Mouse (Mus musculus): ENCODE measurements around the gene Rtl1.
A peak's percentile ranks its signal among the peaks of the same experiment; 100 is the strongest.

The Rtl1 gene

GRCm38 (mm10) chr12:109572259-109572658 lies 27.9 kb downstream of the Rtl1 start:
- DNase-seq (ENCODE audit: low spot score) = no peak

GRCm38 (mm10) chr12:109560111-109560695 lies 39.9 kb downstream of the Rtl1 start:
- no peak for DNase-seq (ENCODE audit: low spot score)

GRCm38 (mm10) chr12:109558891-109559487 lies 41.1 kb downstream of the Rtl1 start:
- no peak for DNase-seq (ENCODE audit: low spot score)

DNA sequence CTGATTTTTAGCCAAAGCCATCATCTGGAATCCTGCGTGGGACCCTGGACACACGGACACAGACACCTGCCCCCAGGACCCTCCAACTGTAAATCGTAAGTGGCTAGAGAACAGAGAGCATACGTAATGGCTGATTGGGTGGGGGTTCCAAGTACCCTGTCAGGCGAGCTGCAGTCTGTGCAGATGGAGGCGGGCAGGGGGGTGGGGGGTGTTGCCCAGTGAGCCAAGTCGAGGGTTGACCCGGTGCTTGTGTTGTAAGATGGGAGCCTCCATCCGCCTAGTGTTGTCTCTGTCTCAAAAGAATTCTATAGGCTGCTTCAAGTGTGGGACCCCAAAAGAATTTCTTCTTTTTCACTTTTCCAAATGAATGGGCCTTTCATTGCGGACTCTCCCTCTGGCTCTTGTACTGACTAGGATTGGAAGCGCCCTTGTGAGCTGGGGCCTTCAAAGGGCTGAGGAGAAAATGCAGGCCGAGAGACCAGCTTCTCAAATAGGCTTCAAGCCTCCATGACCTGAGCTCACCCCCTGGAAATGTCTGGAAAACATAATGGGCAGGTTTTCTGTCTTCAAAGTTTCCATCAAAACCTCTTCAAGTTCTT lies 41.8 kb downstream of the Rtl1 start:
- DNase-seq (ENCODE audit: low spot score) = no peak

GRCm38 (mm10) chr12:109555837-109556409 lies 44.2 kb downstream of the Rtl1 start:
- no peak for DNase-seq (ENCODE audit: low spot score)

- DNase-seq (ENCODE audit: low spot score) = no peak
Observed at GRCm38 (mm10) chr12:109553568-109553967, 46.6 kb downstream of the Rtl1 start.

GRCm38 (mm10) chr12:109552754-109553525 lies 47.2 kb downstream of the Rtl1 start:
- DNase-seq (ENCODE audit: low spot score) = no peak

DNA sequence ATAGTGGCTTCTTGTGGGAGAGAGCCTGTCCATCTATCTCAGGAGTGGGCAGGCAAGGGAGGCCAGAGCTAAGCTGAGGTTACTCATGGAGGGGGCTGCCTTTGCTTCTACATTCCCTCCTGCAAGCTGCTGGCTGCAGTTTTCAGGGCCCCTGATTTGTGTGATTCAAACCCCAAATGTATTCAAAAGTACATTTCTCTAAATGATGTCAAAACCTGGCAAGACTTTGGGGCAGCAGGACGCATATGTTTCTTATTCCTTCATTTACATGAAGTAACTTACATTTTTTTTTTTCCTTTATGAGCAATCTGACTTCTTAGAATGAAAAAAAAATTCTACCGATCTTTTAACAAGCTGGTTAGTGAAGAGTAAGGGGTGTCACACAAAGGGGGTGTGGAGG lies 48.4 kb downstream of the Rtl1 start:
- no peak for DNase-seq (ENCODE audit: low spot score)

- DNase-seq (ENCODE audit: low spot score) = no peak
Observed at GRCm38 (mm10) chr12:109547085-109547484, 53.0 kb downstream of the Rtl1 start.

- DNase-seq (ENCODE audit: low spot score) = no peak
Observed at GRCm38 (mm10) chr12:109545875-109546732, 54.0 kb downstream of the Rtl1 start.

- DNase-seq (ENCODE audit: low spot score) = no peak
Observed at GRCm38 (mm10) chr12:109543281-109543923, 56.7 kb downstream of the Rtl1 start.

DNA sequence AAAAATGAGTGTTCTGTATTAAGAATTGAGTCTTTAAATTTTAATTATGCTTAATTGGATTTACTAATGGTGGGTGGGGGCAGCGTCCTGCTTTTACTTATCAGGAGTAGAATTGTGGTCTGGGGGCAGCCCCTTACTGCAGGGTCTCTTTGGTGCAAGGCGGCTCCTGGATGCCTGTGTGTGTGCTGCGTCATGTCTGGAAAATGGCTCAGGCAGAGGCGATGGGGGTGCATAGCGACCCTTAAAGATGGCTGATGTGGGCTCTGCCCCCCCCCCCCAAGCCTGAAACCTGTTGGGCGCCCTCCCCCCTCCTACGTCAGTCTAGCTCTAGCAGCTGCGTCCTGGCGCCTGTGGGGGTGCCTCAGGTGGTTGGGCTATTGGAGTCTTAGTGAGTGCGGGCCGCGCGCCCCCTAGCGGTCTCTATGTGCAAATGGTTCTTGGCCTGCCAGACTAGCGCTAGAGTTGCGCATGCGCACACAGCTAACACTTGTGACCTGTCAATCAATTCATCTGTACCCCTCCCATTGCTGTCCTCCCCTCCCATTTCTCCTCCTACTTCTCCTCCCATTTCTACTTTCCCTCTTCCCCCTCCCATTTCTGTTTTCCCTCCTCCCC lies 57.4 kb downstream of the Rtl1 start:
- peak; percentile 78 for DNase-seq (ENCODE audit: low spot score)

GRCm38 (mm10) chr12:109542011-109542410 lies 58.1 kb downstream of the Rtl1 start:
- no peak for DNase-seq (ENCODE audit: low spot score)

- DNase-seq (ENCODE audit: low spot score) = no peak
Observed at GRCm38 (mm10) chr12:109541540-109541899, 58.6 kb downstream of the Rtl1 start.

GRCm38 (mm10) chr12:109540739-109541539 lies 59.2 kb downstream of the Rtl1 start:
- no peak for DNase-seq (ENCODE audit: low spot score)

DNA sequence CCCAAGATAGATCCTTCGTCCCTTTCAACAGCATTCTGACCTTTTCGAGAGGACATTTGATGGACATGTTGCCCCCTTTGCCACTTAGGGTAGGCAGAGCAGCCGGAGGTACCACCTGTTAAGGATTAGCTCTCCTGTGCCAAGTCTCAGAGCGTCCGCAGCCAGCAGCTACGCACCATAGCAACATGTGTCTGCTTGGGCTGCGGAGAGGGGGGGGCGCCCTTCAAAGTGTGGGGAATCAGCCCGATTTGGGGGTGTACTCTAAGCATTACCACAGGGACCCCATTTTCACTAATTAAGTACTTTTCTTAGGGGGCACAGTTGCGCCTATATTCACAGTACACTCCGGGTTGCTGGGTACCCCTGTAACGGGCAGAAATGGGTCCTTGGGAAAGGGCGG lies 60.2 kb downstream of the Rtl1 start:
- DNase-seq (ENCODE audit: low spot score) = no peak
